Mouse (Mus musculus): Measurements from ENCODE around the gene Arhgef6. TPM values are rescaled to one million over a fixed set of nuclear protein-coding genes. Genes with fewer than 3 reads are reported as not detected.

The Arhgef6 gene
- polyA plus RNA-seq, 1 experiment from 2014 or later, result 9.4 TPM

- no peaks in the 10 kb centered on the region for H3K9me3 ChIP-seq (ENCODE audit: control insufficient read depth, low read length)
- H3K27me3 ChIP-seq (ENCODE audit: control insufficient read depth, insufficient read depth, low read length), result no peaks in the 10 kb centered on the region
- no peak overlapping the region for H3K4me2 ChIP-seq (ENCODE audit: low read length)
- H3K9ac ChIP-seq (replicated peaks; ENCODE audit: low read length), result no peak overlapping the region
- no peaks in the 10 kb centered on the region for H3K36me3 ChIP-seq (ENCODE audit: control insufficient read depth, insufficient read depth, low read length)
- no peak overlapping the region for H3K27ac ChIP-seq (replicated peaks; ENCODE audit: low read depth, low read length)
- no peak overlapping the region for H3K4me3 ChIP-seq (replicated peaks; ENCODE audit: low read depth, low read length)
- ATAC-seq (ENCODE audit: low FRiP score, low TSS enrichment), result no peak
- no peak for DNase-seq
- H3K4me1 ChIP-seq (ENCODE audit: control insufficient read depth, insufficient read depth, low read length), result no peaks in the 10 kb centered on the region
- WGBS, result 92% methylated on average over 10 of the region's 10 CpGs
Measured at GRCm38 (mm10) chrX:57223301-57223700, 115.2 kb downstream of the Arhgef6 start.

DNA sequence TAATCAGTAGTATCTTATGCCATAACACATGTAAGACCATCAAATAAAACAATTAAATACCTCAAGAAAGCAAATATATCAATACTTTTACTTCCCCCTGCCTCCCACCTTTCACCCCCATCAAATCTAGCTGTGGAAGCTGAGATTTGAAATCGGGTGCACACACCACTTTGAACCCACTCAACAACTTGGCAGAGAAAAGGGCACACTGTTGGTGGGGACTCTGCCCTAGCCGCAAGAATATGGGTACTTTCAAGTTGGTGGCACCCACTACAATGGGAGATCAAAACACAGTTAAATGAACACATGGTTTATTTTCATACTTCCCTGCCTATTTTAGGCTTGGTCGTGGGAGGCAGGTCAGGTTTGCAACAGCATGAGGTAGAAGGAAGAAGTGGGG is 116.6 kb downstream of the Arhgef6 start:
- WGBS, result 89% methylated on average over 3 of the region's 3 CpGs
- H3K4me1 ChIP-seq (ENCODE audit: control insufficient read depth, insufficient read depth, low read length), result no peaks in the 10 kb centered on the region
- no peaks in the 10 kb centered on the region for H3K27me3 ChIP-seq (ENCODE audit: control insufficient read depth, insufficient read depth, low read length)
- no peaks in the 10 kb centered on the region for H3K36me3 ChIP-seq (ENCODE audit: control insufficient read depth, insufficient read depth, low read length)
- H3K27ac ChIP-seq (replicated peaks; ENCODE audit: low read depth, low read length), result no peak overlapping the region
- H3K4me3 ChIP-seq (replicated peaks; ENCODE audit: low read depth, low read length), result no peak overlapping the region
- no peak for DNase-seq
- no peak overlapping the region for H3K4me2 ChIP-seq (ENCODE audit: low read length)
- H3K9me3 ChIP-seq (ENCODE audit: control insufficient read depth, low read length), result no peaks in the 10 kb centered on the region
- ATAC-seq (ENCODE audit: low FRiP score, low TSS enrichment), result no peak
- no peak overlapping the region for H3K9ac ChIP-seq (replicated peaks; ENCODE audit: low read length)

DNA sequence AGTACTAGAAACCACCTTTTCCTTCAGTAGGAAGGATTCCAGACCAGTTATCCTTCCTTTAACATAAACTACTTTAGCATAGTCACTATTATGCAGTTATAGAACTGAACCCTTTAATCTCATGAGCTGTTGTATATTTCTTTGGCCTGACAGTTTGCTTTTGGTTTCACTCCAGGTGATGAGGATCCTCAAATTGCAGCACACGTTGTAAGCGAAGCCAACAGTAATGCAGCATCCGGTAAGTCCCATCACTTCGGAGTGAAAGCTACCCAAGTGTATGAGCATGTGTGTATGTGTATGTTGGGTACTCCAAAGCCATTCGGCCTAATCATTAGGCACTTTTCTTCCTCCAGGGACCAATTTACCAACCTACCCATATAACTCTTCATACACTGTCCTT is 119.0 kb downstream of the Arhgef6 start:
- Histone ChIP-seq H3K9me3 (ENCODE audit: control insufficient read depth, low read length) (no peaks in the 10 kb centered on the region), H3K27me3 (ENCODE audit: control insufficient read depth, insufficient read depth, low read length) (no peaks in the 10 kb centered on the region), H3K36me3 (ENCODE audit: control insufficient read depth, insufficient read depth, low read length) (no peaks in the 10 kb centered on the region), H3K9ac (replicated peaks; ENCODE audit: low read length) (no peak overlapping the region), H3K4me2 (ENCODE audit: low read length) (no peak overlapping the region), H3K27ac (replicated peaks; ENCODE audit: low read depth, low read length) (no peak overlapping the region), H3K4me3 (replicated peaks; ENCODE audit: low read depth, low read length) (no peak overlapping the region), H3K4me1 (ENCODE audit: control insufficient read depth, insufficient read depth, low read length) (no peaks in the 10 kb centered on the region)
- ATAC-seq (ENCODE audit: low FRiP score, low TSS enrichment) (no peak), DNase-seq (no peak)
- WGBS, result 91% methylated on average over 5 of the region's 5 CpGs

GRCm38 (mm10) chrX:57216271-57216670 is 122.3 kb downstream of the Arhgef6 start:
- Histone ChIP-seq H3K36me3 (ENCODE audit: control insufficient read depth, insufficient read depth, low read length) (no peaks in the 10 kb centered on the region), H3K4me2 (ENCODE audit: low read length) (no peak overlapping the region), H3K27ac (replicated peaks; ENCODE audit: low read depth, low read length) (no peak overlapping the region), H3K4me1 (ENCODE audit: control insufficient read depth, insufficient read depth, low read length) (no peaks in the 10 kb centered on the region), H3K4me3 (replicated peaks; ENCODE audit: low read depth, low read length) (no peak overlapping the region), H3K9me3 (ENCODE audit: control insufficient read depth, low read length) (no peaks in the 10 kb centered on the region), H3K27me3 (ENCODE audit: control insufficient read depth, insufficient read depth, low read length) (no peaks in the 10 kb centered on the region), H3K9ac (replicated peaks; ENCODE audit: low read length) (no peak overlapping the region)
- ATAC-seq (ENCODE audit: low FRiP score, low TSS enrichment) (no peak), DNase-seq (no peak)
- WGBS, result 73% methylated on average over 5 of the region's 5 CpGs

DNA sequence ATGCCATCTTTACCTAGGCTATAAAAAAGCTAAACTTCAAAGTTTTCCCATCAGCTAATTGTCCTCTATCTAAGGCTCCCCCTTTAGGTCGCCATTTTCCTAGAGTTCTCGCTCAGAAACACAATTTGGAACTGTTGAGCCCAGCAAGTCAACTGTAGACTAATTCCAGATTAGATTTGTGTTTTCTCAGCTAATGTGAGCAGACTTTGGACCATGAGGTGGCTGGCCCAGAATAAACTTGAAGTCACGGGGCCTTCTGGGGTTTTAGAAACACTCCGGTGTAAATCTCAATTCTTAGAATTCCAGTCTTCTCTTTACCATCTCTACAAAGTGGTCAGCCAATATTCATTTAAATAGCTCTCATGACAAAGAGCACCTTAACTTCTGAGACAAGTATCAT is 123.0 kb downstream of the Arhgef6 start:
- no peak for DNase-seq
- H3K9ac ChIP-seq (replicated peaks; ENCODE audit: low read length), result no peak overlapping the region
- no peak overlapping the region for H3K4me3 ChIP-seq (replicated peaks; ENCODE audit: low read depth, low read length)
- H3K36me3 ChIP-seq (ENCODE audit: control insufficient read depth, insufficient read depth, low read length), result no peaks in the 10 kb centered on the region
- H3K27me3 ChIP-seq (ENCODE audit: control insufficient read depth, insufficient read depth, low read length), result no peaks in the 10 kb centered on the region
- 94% methylated on average over 4 of the region's 4 CpGs for WGBS
- no peak for ATAC-seq (ENCODE audit: low FRiP score, low TSS enrichment)
- H3K4me2 ChIP-seq (ENCODE audit: low read length), result no peak overlapping the region
- H3K27ac ChIP-seq (replicated peaks; ENCODE audit: low read depth, low read length), result no peak overlapping the region
- H3K9me3 ChIP-seq (ENCODE audit: control insufficient read depth, low read length), result no peaks in the 10 kb centered on the region
- H3K4me1 ChIP-seq (ENCODE audit: control insufficient read depth, insufficient read depth, low read length), result no peaks in the 10 kb centered on the region

- 81% methylated on average over 3 of the region's 3 CpGs for WGBS
- no peaks in the 10 kb centered on the region for H3K27me3 ChIP-seq (ENCODE audit: control insufficient read depth, insufficient read depth, low read length)
- H3K9me3 ChIP-seq (ENCODE audit: control insufficient read depth, low read length), result no peaks in the 10 kb centered on the region
- ATAC-seq (ENCODE audit: low FRiP score, low TSS enrichment), result no peak
- no peak overlapping the region for H3K4me2 ChIP-seq (ENCODE audit: low read length)
- H3K27ac ChIP-seq (replicated peaks; ENCODE audit: low read depth, low read length), result no peak overlapping the region
- H3K4me3 ChIP-seq (replicated peaks; ENCODE audit: low read depth, low read length), result no peak overlapping the region
- H3K9ac ChIP-seq (replicated peaks; ENCODE audit: low read length), result no peak overlapping the region
- no peak for DNase-seq
- no peaks in the 10 kb centered on the region for H3K36me3 ChIP-seq (ENCODE audit: control insufficient read depth, insufficient read depth, low read length)
- no peaks in the 10 kb centered on the region for H3K4me1 ChIP-seq (ENCODE audit: control insufficient read depth, insufficient read depth, low read length)
Measured at GRCm38 (mm10) chrX:57212862-57213261, 125.7 kb downstream of the Arhgef6 start.

DNA sequence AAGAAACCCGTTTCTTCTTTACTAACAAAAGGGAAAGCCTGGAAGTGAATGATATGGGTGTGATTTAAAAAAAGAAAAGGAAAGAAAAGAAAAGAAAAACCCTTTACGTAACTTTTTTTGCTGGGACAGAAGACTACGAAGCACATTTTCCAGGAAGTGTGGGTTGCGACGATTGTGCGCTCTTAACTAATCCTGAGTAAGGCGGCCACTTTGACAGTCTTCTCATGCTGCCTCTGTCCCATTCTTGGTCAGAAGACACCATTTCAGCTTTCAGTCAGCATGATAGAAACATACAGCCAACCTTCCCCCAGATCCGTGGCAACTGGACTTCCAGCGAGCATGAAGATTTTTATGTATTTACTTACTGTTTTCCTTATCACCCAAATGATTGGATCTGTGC is 126.7 kb downstream of the Arhgef6 start, which contains the start of gene Cd40lg:
Gene Cd40lg, plus strand, starts transcription at position 268 of the 400 bp plus-strand sequence.
- no peaks in the 10 kb centered on the region for H3K4me1 ChIP-seq (ENCODE audit: control insufficient read depth, insufficient read depth, low read length)
- H3K36me3 ChIP-seq (ENCODE audit: control insufficient read depth, insufficient read depth, low read length), result no peaks in the 10 kb centered on the region
- no peak within 1 kb of the TSS for H3K9ac ChIP-seq (replicated peaks; ENCODE audit: low read length)
- no peak for DNase-seq
- H3K27ac ChIP-seq (replicated peaks; ENCODE audit: low read depth, low read length), result no peak within 1 kb of the TSS
- no peak for ATAC-seq (ENCODE audit: low FRiP score, low TSS enrichment)
- no peaks in the 10 kb centered on the region for H3K9me3 ChIP-seq (ENCODE audit: control insufficient read depth, low read length)
- WGBS, result 89% methylated on average over 9 of the region's 9 CpGs
- H3K4me3 ChIP-seq (replicated peaks; ENCODE audit: low read depth, low read length), result no peak within 1 kb of the TSS
- H3K4me2 ChIP-seq (ENCODE audit: low read length), result no peak within 1 kb of the TSS
- no peaks in the 10 kb centered on the region for H3K27me3 ChIP-seq (ENCODE audit: control insufficient read depth, insufficient read depth, low read length)

- H3K4me3 ChIP-seq (replicated peaks; ENCODE audit: low read depth, low read length), result no peak overlapping the region
- no peaks in the 10 kb centered on the region for H3K4me1 ChIP-seq (ENCODE audit: control insufficient read depth, insufficient read depth, low read length)
- no peaks in the 10 kb centered on the region for H3K36me3 ChIP-seq (ENCODE audit: control insufficient read depth, insufficient read depth, low read length)
- H3K4me2 ChIP-seq (ENCODE audit: low read length), result no peak overlapping the region
- H3K27me3 ChIP-seq (ENCODE audit: control insufficient read depth, insufficient read depth, low read length), result no peaks in the 10 kb centered on the region
- no peak overlapping the region for H3K27ac ChIP-seq (replicated peaks; ENCODE audit: low read depth, low read length)
- H3K9me3 ChIP-seq (ENCODE audit: control insufficient read depth, low read length), result no peaks in the 10 kb centered on the region
- ATAC-seq (ENCODE audit: low FRiP score, low TSS enrichment), result no peak
- 86% methylated on average over 1 of the region's 1 CpGs for WGBS
- no peak for DNase-seq
- no peak overlapping the region for H3K9ac ChIP-seq (replicated peaks; ENCODE audit: low read length)
Measured at GRCm38 (mm10) chrX:57210591-57210990, 127.9 kb downstream of the Arhgef6 start.

DNA sequence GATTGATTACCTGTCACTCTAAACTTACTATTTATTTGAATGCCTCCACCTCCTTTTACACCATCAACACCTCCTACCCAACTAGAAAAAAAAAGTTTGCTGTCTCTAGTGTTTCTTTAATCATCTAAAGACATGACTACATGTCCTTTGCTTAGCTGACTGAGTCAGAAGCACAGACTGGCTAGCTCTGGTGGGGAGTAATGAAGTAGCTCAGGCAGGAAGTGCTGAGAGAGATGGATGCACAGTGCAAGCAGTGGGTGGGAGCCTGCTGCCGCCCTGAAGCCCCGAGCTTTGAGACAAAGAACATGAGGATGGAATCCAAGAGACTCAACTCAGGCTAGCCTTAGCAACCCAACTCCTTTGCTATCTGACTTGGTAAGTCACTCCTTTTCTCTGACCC is 138.1 kb downstream of the Arhgef6 start:
- H3K4me3 ChIP-seq (replicated peaks; ENCODE audit: low read depth, low read length), result no peak overlapping the region
- no peak overlapping the region for H3K27ac ChIP-seq (replicated peaks; ENCODE audit: low read depth, low read length)
- no peaks in the 10 kb centered on the region for H3K4me1 ChIP-seq (ENCODE audit: control insufficient read depth, insufficient read depth, low read length)
- DNase-seq (no peak), ATAC-seq (ENCODE audit: low FRiP score, low TSS enrichment) (no peak)
- H3K27me3 ChIP-seq (ENCODE audit: control insufficient read depth, insufficient read depth, low read length), result no peaks in the 10 kb centered on the region
- 69% methylated on average over 2 of the region's 2 CpGs for WGBS
- no peaks in the 10 kb centered on the region for H3K9me3 ChIP-seq (ENCODE audit: control insufficient read depth, low read length)
- H3K4me2 ChIP-seq (ENCODE audit: low read length), result no peak overlapping the region
- no peak overlapping the region for H3K9ac ChIP-seq (replicated peaks; ENCODE audit: low read length)
- H3K36me3 ChIP-seq (ENCODE audit: control insufficient read depth, insufficient read depth, low read length), result no peaks in the 10 kb centered on the region

All from midbrain, embryonic 14.5 days (tissue).